Comparison of ENCODE assay signal across 9 mouse cellular contexts in the genomic region with DNA sequence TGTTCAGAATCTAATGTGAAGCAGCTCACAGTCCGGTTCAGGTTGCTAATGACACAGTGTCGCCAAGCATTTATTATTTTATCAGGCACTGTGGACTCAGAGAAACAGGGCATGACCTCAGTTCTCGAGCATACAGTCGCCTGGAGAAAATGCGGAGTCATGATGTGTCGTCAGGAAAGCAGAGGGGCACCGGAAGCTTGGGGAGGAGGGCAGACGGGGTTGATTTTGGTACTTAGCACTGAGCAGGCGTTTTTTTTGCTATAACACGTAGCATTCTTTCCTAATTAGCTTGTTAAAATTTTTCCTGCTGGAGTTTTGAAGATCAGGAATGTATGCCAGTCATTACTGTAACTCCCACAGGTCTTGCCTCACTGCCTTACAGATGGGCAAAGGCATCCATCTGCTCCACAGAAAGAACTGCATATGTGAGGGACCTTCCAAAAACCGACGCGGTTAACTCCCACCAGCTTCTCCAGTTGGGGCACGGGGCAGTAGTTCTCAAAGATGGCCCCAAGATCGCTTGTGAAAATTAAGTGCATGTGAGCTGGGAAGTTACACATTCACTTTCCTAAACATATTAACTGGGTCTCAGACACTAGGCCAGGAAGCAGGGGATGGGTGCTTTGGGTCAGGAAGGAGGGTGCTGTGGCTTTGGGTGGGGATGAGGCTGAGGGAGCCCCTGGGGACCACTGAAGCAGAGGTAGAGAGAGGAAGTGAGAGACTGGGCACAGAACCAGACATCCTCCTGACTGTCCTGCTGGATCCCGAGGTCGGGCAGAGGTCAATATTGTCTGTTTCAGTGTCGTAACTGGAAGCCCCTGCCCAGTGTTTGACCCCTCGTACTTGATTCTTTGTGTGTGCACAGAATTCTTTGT. TPM values are rescaled to one million over a fixed set of nuclear protein-coding genes. Genes with fewer than 3 reads are reported as not detected.
A peak's percentile ranks its signal among the peaks of the same experiment; 100 is the strongest.
DNase-seq lines count a peak whose midpoint lies in the region; ATAC-seq and TF ChIP-seq lines count a peak whose summit lies in the region.
"Had no signal": no experiment of that assay in that cellular context is flagged by ENCODE, and none has a peak within 500 bp of the region (broad histone marks: within the 10 kb centered on the region; RNA-seq: fewer than 3 reads in every experiment).

No protein-coding gene starts in this region.

- H3K4me1 ChIP-seq in forebrain, embryonic 10.5 days, result peaks cover 72% of the 10 kb centered on the region
- H3K4me1 ChIP-seq in forebrain, embryonic 11.5 days (replicated peaks; ENCODE audit: control insufficient read depth, insufficient read depth, low read length), result peaks cover 16% of the 10 kb centered on the region; the same call in 1 of the 2 replicates
- H3K4me1 ChIP-seq in cerebellum, adult 2 months (ENCODE audit: control insufficient read depth, insufficient read depth, low read length), result no peaks in the 10 kb centered on the region
- H3K4me1 ChIP-seq in hindbrain, postnatal 0 days (ENCODE audit: insufficient read depth, low read length), result no peaks in the 10 kb centered on the region
- H3K4me1 ChIP-seq: lung, embryonic 15.5 days had no signal

- in situ Hi-C loops in Patski (cut with MboI; ENCODE audit: low pct_unique_long_range_greater_than_20kb), result loop anchor here (5.0 kb wide), 2 partner anchors 43 to 88 kb away; no protein-coding TSS in a partner anchor

- POLR2A ChIA-PET in Patski (lab: Charles Lee), result interaction anchor here (1.1 to 3.4 kb wide), 3 partner anchors 45 to 50 kb away, joined by 3 to 17 read pairs (median 15); no protein-coding TSS in a partner anchor

- CTCF ChIA-PET in Patski (lab: Charles Lee), result interaction anchor here (1.2 to 4.7 kb wide), 6 partner anchors 9 to 88 kb away, joined by 3 to 50 read pairs (median 4); a partner anchor contains a TSS

- no peak for ATAC-seq in forebrain, embryonic 11.5 days (replicated peaks; ENCODE audit: low FRiP score)
- ATAC-seq in Patski, result peak; percentile 92
- peak; percentile 89 for ATAC-seq in megakaryocyte progenitor cell, adult 5-6 weeks (replicated peaks; ENCODE audit: poor library complexity)
- ATAC-seq in hindbrain, postnatal 0 days, result no peak

- no peak for DNase-seq in forebrain, embryonic 10.5 days (ENCODE audit: extremely low spot score, low spot score)
- no peak for DNase-seq in forebrain, embryonic 11.5 days (ENCODE audit: low spot score)
- DNase-seq in Patski (ENCODE audit: low read depth, low spot score), result peak; percentile 67
- DNase-seq in kidney, adult 8-10 months, result peak; percentile 42 to 47
- no peak for DNase-seq in cerebellum, adult 2 months
- no peak for DNase-seq in hindbrain, postnatal 0 days (ENCODE audit: low spot score)
- DNase-seq in layer of hippocampus, postnatal 14 days (ENCODE audit: low spot score in 2 of 2), result no peak

- H3K36me3 ChIP-seq in forebrain, embryonic 10.5 days (replicated peaks), result no peaks in the 10 kb centered on the region
- no peaks in the 10 kb centered on the region for H3K36me3 ChIP-seq in forebrain, embryonic 11.5 days (ENCODE audit: control insufficient read depth, insufficient read depth, low read length)
- H3K36me3 ChIP-seq in hindbrain, postnatal 0 days (ENCODE audit: insufficient read depth, low read length), result no peaks in the 10 kb centered on the region
- H3K36me3 ChIP-seq: lung, embryonic 15.5 days had no signal

- 65% methylated on average over 19 of the region's 19 CpGs for WGBS in forebrain, embryonic 10.5 days
- WGBS in forebrain, embryonic 11.5 days, result 57% methylated on average over 19 of the region's 19 CpGs
- 70% methylated on average over 19 of the region's 19 CpGs for WGBS in cerebellum, adult 2 months
- WGBS in hindbrain, postnatal 0 days, result 56% methylated on average over 19 of the region's 19 CpGs

- peaks cover 4% of the 10 kb centered on the region; the same call in 1 of the 2 replicates for H3K27me3 ChIP-seq in forebrain, embryonic 10.5 days (ENCODE audit: poor library complexity, severe bottlenecking)
- no peaks in the 10 kb centered on the region for H3K27me3 ChIP-seq in forebrain, embryonic 11.5 days (ENCODE audit: control insufficient read depth, insufficient read depth, low read length)
- H3K27me3 ChIP-seq in Patski, result no peaks in the 10 kb centered on the region
- H3K27me3 ChIP-seq in cerebellum, adult 2 months (ENCODE audit: control insufficient read depth, insufficient read depth, low read length), result no peaks in the 10 kb centered on the region
- no peaks in the 10 kb centered on the region for H3K27me3 ChIP-seq in hindbrain, postnatal 0 days (ENCODE audit: insufficient read depth, low read length)
- H3K27me3 ChIP-seq: lung, embryonic 15.5 days had no signal

- H3K9me3 ChIP-seq in forebrain, embryonic 10.5 days, result no peaks in the 10 kb centered on the region; the same call in 1 of the 2 replicates
- no peaks in the 10 kb centered on the region for H3K9me3 ChIP-seq in forebrain, embryonic 11.5 days (ENCODE audit: control insufficient read depth, low read length)
- H3K9me3 ChIP-seq in hindbrain, postnatal 0 days (ENCODE audit: low read length), result no peaks in the 10 kb centered on the region
- H3K9me3 ChIP-seq: lung, embryonic 15.5 days had no signal

- no peak for TF ChIP-seq POLR2A in cerebellum, adult 2 months (IDR thresholded peaks at IDR 0.05; ENCODE audit: borderline replicate concordance, insufficient read depth, low read length)

- no peak for TF ChIP-seq CTCF in Patski (IDR thresholded peaks at IDR 0.05)
- no peak for TF ChIP-seq CTCF in cerebellum, adult 2 months (IDR thresholded peaks at IDR 0.05; ENCODE audit: borderline replicate concordance, insufficient read depth, low read depth, low read length)
- TF ChIP-seq CTCF in hindbrain, postnatal 0 days (IDR thresholded peaks at IDR 0.05; ENCODE audit: low read depth), result no peak

- no peak overlapping the region for H3K4me3 ChIP-seq in forebrain, embryonic 10.5 days
- no peak overlapping the region for H3K4me3 ChIP-seq in forebrain, embryonic 11.5 days (ENCODE audit: low read depth, low read length)
- H3K4me3 ChIP-seq in cerebellum, adult 2 months (replicated peaks; ENCODE audit: insufficient read depth, low read depth, low read length), result no peak overlapping the region
- H3K4me3 ChIP-seq in hindbrain, postnatal 0 days (ENCODE audit: low read length), result no peak overlapping the region
- H3K4me3 ChIP-seq: lung, embryonic 15.5 days had no signal

- H3K4me2 ChIP-seq in forebrain, embryonic 11.5 days (ENCODE audit: low read depth, low read length, severe bottlenecking), result no peak overlapping the region
- H3K4me2 ChIP-seq in hindbrain, postnatal 0 days (ENCODE audit: low read depth, low read length), result no peak overlapping the region
- H3K4me2 ChIP-seq: lung, embryonic 15.5 days had no signal

- H3K27ac ChIP-seq in forebrain, embryonic 10.5 days, result peak overlapping the region; percentile 56
- no peak overlapping the region for H3K27ac ChIP-seq in forebrain, embryonic 11.5 days (ENCODE audit: low read depth, low read length)
- no peak overlapping the region for H3K27ac ChIP-seq in cerebellum, adult 2 months (ENCODE audit: insufficient read depth, low read length)
- no peak overlapping the region for H3K27ac ChIP-seq in hindbrain, postnatal 0 days
- H3K27ac ChIP-seq: lung, embryonic 15.5 days had no signal

- H3K9ac ChIP-seq in forebrain, embryonic 11.5 days (ENCODE audit: low read length), result no peak overlapping the region
- H3K9ac ChIP-seq in hindbrain, postnatal 0 days (replicated peaks; ENCODE audit: low read length), result no peak overlapping the region
- H3K9ac ChIP-seq: lung, embryonic 15.5 days had no signal

RNA-seq across cellular contexts. Expression of a gene that starts 19.4 kb away (rescaled TPM):
- polyA plus RNA-seq in forebrain, embryonic 10.5 days (2016; fragmentation: Nextera tagmentation; extraction: Ambion mirVana), result 196 and 200 TPM in 2 replicates
- polyA plus RNA-seq in forebrain, embryonic 11.5 days (2014; fragmentation: Nextera tagmentation; extraction: Ambion mirVana), result 214 and 221 TPM in 2 replicates
- polyA plus RNA-seq in Patski (2021), result 124 TPM
- total RNA-seq in megakaryocyte progenitor cell, adult 5-6 weeks (2015), result 50.6 and 56.6 TPM in 2 replicates
- total RNA-seq in megakaryocyte progenitor cell, adult 5-6 weeks (2017), result 96.0 and 102 TPM in 2 replicates
- polyA plus RNA-seq in cerebellum, adult 2 months (2012; rRNA removed), result 48.6 and 50.9 TPM in 2 replicates
- total RNA-seq in hindbrain, postnatal 0 days (2014; rRNA removed), result 79.6 and 80.0 TPM in 2 replicates
- polyA plus RNA-seq in hindbrain, postnatal 0 days (2015; fragmentation: Nextera tagmentation; extraction: Ambion mirVana), result 62.3 and 64.8 TPM in 2 replicates
- total RNA-seq in layer of hippocampus, postnatal 14 days (2021), result 10 to 100 TPM; 57.7 to 62.8 TPM

RNA-seq across cellular contexts. Expression of a gene that starts 50.4 kb away (rescaled TPM):
- polyA plus RNA-seq in forebrain, embryonic 10.5 days (2016; fragmentation: Nextera tagmentation; extraction: Ambion mirVana), result 63.8 and 64.3 TPM in 2 replicates
- polyA plus RNA-seq in forebrain, embryonic 11.5 days (2014; fragmentation: Nextera tagmentation; extraction: Ambion mirVana), result 77.3 and 81.6 TPM in 2 replicates
- polyA plus RNA-seq in Patski (2021), result 28.5 TPM
- 36.2 and 41.8 TPM in 2 replicates for total RNA-seq in megakaryocyte progenitor cell, adult 5-6 weeks (2015)
- 65.0 and 92.2 TPM in 2 replicates for total RNA-seq in megakaryocyte progenitor cell, adult 5-6 weeks (2017)
- 28.7 and 31.8 TPM in 2 replicates for polyA plus RNA-seq in cerebellum, adult 2 months (2012; rRNA removed)
- total RNA-seq in hindbrain, postnatal 0 days (2014; rRNA removed), result 30.9 and 34.4 TPM in 2 replicates
- 27.3 and 28.1 TPM in 2 replicates for polyA plus RNA-seq in hindbrain, postnatal 0 days (2015; fragmentation: Nextera tagmentation; extraction: Ambion mirVana)
- 10 to 100 TPM; 50.2 to 63.3 TPM for total RNA-seq in layer of hippocampus, postnatal 14 days (2021)

RNA-seq across cellular contexts. Expression of a gene that starts 52.1 kb away (rescaled TPM):
- polyA plus RNA-seq in forebrain, embryonic 10.5 days (2016; fragmentation: Nextera tagmentation; extraction: Ambion mirVana), result 0.57 and 0.66 TPM in 2 replicates
- polyA plus RNA-seq in forebrain, embryonic 11.5 days (2014; fragmentation: Nextera tagmentation; extraction: Ambion mirVana), result 0.89 and 1.0 TPM in 2 replicates
- polyA plus RNA-seq in Patski (2021), result 0.90 TPM
- 3.0 and 3.6 TPM in 2 replicates for total RNA-seq in megakaryocyte progenitor cell, adult 5-6 weeks (2015)
- total RNA-seq in megakaryocyte progenitor cell, adult 5-6 weeks (2017), result 3.1 and 4.7 TPM in 2 replicates
- polyA plus RNA-seq in cerebellum, adult 2 months (2012; rRNA removed), result 0.90 and 1.0 TPM in 2 replicates
- total RNA-seq in hindbrain, postnatal 0 days (2014; rRNA removed), result 0.50 and 2.6 TPM in 2 replicates
- 0.26 and 0.33 TPM in 2 replicates for polyA plus RNA-seq in hindbrain, postnatal 0 days (2015; fragmentation: Nextera tagmentation; extraction: Ambion mirVana)
- 1 to 10 TPM; 1.8 to 2.8 TPM for total RNA-seq in layer of hippocampus, postnatal 14 days (2021)

Comparison
In these comparisons a context has a peak if more than half of its experiments do, and no peak if none do; other contexts are left out.
1. DNase-seq: peak in Patski (single experiment) and kidney, adult 8-10 months (2 of 2); none in forebrain, embryonic 10.5 days (single experiment), forebrain, embryonic 11.5 days (single experiment), cerebellum, adult 2 months (0 of 2), hindbrain, postnatal 0 days (single experiment) and layer of hippocampus, postnatal 14 days (0 of 2).
2. ATAC-seq: peak in Patski (single experiment) and megakaryocyte progenitor cell, adult 5-6 weeks (single experiment); none in forebrain, embryonic 11.5 days (single experiment) and hindbrain, postnatal 0 days (single experiment).